In genomic region chr9:53292833-53293232, GRCm38 (mm10) we compare ENCODE assay signal across 22 mouse cellular contexts.
"Had no signal": no experiment of that assay in that cellular context is flagged by ENCODE, and none has a peak within 500 bp of the region (broad histone marks: within the 10 kb centered on the region; RNA-seq: fewer than 3 reads in every experiment).

No protein-coding gene starts in this region.

- ATAC-seq: hindbrain, embryonic 16.5 days; hindbrain, postnatal 0 days; inflammation-experienced regulatory T-cells, adult 6 months; intestine, embryonic 15.5 days; intestine, embryonic 16.5 days; intestine, postnatal 0 days had no signal

- DNase-seq: heart, postnatal 10 days; heart, postnatal 14 days; heart, postnatal 36 days; heart, postnatal 4 days; kidney, adult 11 months; kidney, adult 18-20 months; kidney, adult 2 months; kidney, adult 8-10 months; kidney, adult 9 months; kidney, postnatal 10 days; kidney, postnatal 14 days; kidney, postnatal 25 days; kidney, postnatal 36 days; kidney, postnatal 4 days; layer of hippocampus, adult 9-11 months; layer of hippocampus, postnatal 36 days had no signal
